Mouse (Mus musculus): ENCODE measurements around the gene Slc4a10. TPM values are rescaled to one million over a fixed set of nuclear protein-coding genes. Genes with fewer than 3 reads are reported as not detected.
"Not testable (repeated sequence)": the region's sequence is repeated elsewhere in the genome, so short reads cannot be mapped to it uniquely, and the experiment has no call there.

The Slc4a10 gene
- not detected for total RNA-seq (2021)
- long read RNA-seq, experiment 1, partial matches to known transcripts: 0 of 1 reads
- long read RNA-seq, experiment 1, other reads (novel, unspliced or antisense): 1 of 1 reads
- long read RNA-seq, experiment 2: 0 reads

- no peak for DNase-seq (ENCODE audit: low spot score in 2 of 2)
These were observed at the start of gene Slc4a10 for GRCm38 (mm10) chr2:62046421-62046845. Slc4a10 (plus strand) TSS chr2:62046462.

DNA sequence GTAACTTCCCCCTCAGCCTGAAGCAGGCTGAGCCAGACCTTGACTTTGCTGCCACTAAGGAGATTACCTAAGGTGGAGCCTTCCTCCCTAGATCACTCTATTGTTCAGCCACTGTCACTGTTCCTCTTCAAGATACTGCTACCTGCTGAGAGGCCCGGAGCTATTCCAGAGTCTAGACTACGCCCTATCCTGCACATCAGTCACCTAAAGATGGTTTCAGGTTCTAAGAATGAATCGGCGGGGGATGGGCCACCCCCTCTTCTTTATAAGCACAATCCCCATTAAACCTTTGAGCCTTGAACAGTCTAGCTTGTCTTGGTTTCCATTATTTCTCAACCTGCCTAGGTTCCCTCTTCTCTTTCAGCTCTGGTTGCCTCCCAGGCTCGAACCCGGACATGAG, 45.0 kb upstream of the Slc4a10 start:
- not testable (repeated sequence) for DNase-seq (ENCODE audit: low spot score in 2 of 2)

GRCm38 (mm10) chr2:62018209-62018608, 28.1 kb upstream of the Slc4a10 start:
- no peak for DNase-seq (ENCODE audit: low spot score in 2 of 2)

GRCm38 (mm10) chr2:62046861-62047503, 720 bp downstream of the Slc4a10 start:
- no peak for DNase-seq (ENCODE audit: low spot score in 2 of 2)

GRCm38 (mm10) chr2:62047504-62048005, 1.3 kb downstream of the Slc4a10 start:
- no peak for DNase-seq (ENCODE audit: low spot score in 2 of 2)

DNA sequence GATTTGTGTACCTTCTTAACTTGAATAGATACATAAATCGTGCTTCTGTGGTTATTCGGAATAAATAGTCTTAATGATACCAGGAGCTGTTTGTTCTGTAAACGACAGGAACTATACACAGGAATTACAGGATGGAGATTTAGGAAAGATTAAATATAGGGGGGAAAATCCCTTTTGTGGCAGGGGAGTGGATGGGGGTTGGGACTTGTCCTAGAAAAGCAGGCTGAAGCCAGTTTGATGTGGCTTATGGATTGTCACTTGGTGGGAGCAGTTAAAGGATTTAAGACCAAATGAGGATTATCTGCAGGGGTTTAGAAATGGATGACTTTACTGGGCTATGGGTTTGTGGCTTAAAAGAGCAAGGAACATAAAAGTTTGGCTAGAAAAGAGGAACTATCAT, 1.9 kb downstream of the Slc4a10 start:
- no peak for DNase-seq (ENCODE audit: low spot score in 2 of 2)

DNA sequence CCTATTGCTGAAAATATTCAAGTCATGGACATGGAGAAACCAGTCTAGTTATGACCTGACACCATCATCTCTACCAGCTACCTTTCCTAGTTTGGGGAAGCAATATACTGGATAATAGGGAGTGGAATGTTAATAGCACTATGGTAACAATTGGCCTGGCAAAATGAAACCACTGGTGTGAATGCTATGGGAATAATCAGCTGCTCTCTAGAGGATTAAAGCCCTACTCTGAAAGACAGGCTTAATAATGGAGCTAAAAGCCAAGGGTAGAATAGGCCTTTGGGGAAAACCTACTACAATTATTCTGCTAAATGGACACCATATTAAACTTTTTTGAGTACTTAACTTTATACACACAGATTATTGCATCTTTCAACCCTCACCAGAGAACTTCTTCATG, 30.2 kb downstream of the Slc4a10 start:
- no peak for DNase-seq (ENCODE audit: low spot score in 2 of 2)

DNA sequence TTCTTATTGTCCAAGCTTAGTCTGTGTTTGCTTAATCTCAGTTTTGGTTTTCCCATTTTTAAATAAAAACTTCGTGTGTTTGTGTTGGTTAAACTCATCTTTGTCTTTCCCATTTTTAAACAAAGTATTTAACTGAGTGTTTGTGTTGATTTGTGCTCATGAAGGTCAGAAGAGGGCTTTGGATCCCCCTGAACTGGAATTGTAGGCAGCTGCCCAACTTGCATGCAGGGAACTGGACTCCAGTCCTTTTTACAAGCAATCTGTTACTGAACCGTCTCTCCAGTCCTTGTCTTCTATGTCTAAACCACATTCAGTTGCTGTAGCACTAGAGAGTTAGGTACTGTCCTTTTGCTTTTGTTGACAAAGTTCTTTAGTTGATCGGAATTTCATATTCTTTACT, 41.3 kb downstream of the Slc4a10 start:
- DNase-seq (ENCODE audit: low spot score in 2 of 2): no peak

- no peak for DNase-seq (ENCODE audit: low spot score in 2 of 2)
These were observed 42.5 kb downstream of the Slc4a10 start for GRCm38 (mm10) chr2:62088715-62089114.

DNA sequence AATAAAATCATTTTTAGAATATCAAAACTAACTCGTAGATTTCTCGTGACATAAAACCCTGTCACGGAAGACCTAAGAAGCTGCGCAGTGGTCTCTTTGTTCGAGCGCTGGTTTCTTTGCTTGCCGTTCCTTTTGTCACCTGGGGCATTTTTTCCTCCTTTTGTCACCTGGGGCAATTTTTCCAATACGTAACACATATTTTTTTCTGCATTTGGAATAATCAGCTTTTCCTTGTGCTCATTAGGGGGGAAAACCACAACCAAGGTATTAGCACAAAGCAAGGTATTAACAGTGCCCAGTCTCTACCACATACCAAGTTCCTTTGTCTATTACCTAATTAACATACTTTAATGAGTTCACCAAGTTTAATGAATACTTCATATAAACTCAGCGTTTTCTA, 42.9 kb downstream of the Slc4a10 start:
- no peak for DNase-seq (ENCODE audit: low spot score in 2 of 2)

- no peak for DNase-seq (ENCODE audit: low spot score in 2 of 2)
These were observed 54.3 kb downstream of the Slc4a10 start for GRCm38 (mm10) chr2:62100526-62100925.

DNA sequence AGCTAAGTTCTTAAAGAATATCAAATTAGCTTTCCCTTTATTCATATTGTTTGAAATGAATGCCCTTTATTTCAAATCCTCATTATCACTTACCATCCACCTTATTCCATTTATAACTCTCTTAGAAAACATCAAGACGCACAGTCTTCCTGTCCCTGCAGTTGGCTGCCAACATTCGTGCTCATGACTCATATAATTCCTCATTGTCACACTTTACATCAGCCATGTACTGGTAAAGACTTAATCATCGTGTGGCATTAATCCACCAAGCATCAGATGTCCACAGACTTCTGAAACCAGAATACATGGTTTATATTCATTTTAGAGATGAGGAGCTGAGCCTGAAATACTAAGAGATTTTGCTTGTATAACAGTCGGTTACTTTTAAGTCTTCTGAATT, 69.1 kb downstream of the Slc4a10 start:
- no peak for DNase-seq (ENCODE audit: low spot score in 2 of 2)

DNA sequence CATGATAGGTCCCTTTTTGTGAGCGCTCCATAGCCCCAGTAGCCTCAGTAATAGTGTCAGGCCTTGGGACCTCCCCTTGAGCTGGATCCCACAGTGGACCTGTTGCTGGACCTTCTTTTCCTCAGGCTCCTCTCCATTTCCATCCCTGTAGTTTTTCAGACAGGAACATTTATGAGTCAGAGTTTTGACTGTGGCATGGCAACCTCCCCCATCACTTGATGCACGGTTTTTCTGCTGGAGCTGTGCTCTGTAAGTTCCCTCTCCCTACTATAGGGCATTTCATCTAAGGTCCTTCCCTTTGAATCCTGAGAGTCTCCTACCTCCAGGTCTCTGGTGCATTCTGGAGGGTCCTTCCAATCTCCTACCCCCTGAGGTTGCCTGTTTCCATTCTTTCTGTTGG, 83.7 kb downstream of the Slc4a10 start:
- DNase-seq (ENCODE audit: low spot score in 2 of 2): no peak

DNA sequence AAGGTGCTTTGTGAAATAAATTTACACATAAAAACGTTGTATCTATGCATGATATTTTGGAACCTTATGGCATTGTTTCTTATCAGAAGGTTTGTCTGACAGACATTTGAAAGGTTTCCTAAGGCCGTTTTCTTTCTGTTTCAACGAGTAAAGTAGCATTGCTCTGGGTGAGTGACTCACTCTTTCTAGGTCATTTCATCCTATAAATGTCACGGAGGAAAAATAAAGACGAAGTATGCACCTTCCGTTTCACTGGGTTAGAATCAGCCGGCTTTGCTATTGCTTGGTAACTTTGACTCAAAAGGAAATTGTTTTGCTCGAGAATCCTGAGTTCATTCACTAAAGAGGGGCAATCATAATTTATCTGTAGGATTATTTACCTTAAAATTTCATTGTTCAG, 88.6 kb downstream of the Slc4a10 start:
- no peak for DNase-seq (ENCODE audit: low spot score in 2 of 2)

DNA sequence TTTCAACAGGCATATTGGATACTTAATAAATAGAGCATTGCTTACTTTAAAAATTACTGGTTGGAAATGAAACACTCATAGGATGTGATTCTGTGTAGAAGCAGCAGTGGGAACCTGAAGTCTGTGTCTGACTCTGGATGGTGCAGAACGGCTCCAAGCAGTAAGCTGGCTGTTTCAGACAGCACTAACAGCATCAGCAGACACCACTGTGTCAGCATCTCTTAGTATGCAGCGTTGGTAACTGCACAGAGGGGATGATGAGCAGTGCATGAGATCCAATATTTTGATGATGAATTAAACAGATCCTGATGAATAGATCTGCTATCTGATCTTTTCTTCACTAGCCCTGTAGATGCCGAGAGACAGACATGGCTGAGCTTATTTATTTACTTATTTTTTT, 101.4 kb downstream of the Slc4a10 start:
- no peak for DNase-seq (ENCODE audit: low spot score in 2 of 2)

DNA sequence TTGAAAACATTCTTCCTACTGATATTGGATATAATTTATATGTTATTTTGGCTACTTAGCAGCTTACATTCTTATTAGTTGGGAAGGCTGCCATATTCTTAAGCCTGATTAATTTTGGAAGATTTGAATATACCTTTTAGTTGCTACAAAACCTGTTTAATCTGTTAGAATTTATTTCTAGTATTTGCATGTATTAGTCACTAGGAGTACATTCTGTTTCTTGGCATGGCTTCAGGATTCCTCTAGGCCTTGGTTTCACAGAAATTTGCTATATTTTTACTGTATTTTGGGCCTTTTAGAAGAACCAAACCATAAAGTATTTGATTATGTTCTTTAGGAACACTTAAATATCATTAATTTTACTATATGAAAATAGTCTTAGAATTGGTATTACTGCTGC, 103.2 kb downstream of the Slc4a10 start:
- no peak for DNase-seq (ENCODE audit: low spot score in 2 of 2)

- no peak for DNase-seq (ENCODE audit: low spot score in 2 of 2)
These were observed 104.6 kb downstream of the Slc4a10 start for GRCm38 (mm10) chr2:62150830-62151229.

DNA sequence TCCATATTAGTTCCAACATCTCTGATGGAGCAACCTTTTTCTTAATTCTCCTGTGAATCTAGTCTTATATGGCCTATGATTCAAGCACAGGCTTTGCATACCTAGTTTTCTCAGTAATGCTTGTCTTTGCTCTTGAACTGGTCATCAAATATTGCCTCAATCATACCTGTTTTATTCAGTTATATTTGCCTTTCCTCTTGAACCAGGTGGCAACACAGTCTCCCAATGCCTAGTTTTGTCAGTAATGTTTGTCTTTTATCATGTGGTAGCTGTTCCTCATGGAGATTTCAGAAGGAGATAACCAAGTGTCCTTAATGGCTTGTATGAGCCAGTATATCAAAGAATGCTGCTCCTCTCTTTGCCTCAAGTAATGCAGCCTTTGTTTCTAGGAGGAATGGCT, 163.8 kb downstream of the Slc4a10 start:
- DNase-seq (ENCODE audit: low spot score in 2 of 2): no peak

GRCm38 (mm10) chr2:62211106-62211505, 164.8 kb downstream of the Slc4a10 start:
- no peak for DNase-seq (ENCODE audit: low spot score in 2 of 2)

DNA sequence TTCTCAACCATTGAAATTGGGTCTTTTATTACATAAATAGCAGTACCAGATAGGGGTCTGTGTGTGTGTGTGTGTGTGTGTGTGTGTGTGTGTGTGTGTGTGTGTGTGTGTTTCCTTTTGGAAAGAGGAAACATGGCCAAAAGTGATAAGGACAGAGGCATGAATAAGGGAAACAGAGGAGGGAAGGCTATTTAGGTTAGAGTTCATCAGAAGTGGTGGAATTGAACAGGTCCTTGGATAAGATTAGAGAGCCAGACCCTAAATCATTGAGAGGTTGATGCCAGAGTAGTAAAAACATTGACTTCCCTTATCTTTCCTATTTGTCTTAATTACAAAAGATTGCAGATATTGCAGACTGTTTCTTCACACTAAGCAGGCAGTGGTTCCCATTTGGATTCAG, 181.3 kb downstream of the Slc4a10 start:
- no peak for DNase-seq (ENCODE audit: low spot score in 2 of 2)

GRCm38 (mm10) chr2:62231271-62231670, 185.0 kb downstream of the Slc4a10 start:
- DNase-seq (ENCODE audit: low spot score in 2 of 2): no peak

DNA sequence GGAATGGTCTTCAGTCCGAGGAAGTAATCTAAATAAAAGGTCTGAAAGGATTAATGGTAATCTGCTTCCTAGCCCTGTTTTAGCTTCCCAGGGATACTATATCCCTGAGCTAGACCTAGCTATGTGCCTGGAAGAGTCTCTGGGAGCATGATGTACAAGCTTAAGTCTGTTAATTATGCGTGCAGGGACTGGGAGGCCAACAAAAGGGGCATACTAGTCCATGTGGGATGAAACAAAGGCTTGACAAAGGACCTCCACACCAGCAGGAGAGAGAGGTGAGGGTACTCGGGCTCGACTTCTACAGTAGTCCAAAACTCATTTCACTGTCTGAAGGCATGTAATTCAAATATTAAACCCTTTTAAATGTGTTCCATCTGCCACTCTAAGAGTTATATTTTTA, 197.9 kb downstream of the Slc4a10 start:
- DNase-seq (ENCODE audit: low spot score in 2 of 2): no peak

- no peak for DNase-seq (ENCODE audit: low spot score in 2 of 2)
These were observed 222.2 kb downstream of the Slc4a10 start for GRCm38 (mm10) chr2:62268467-62268866.

Measured in gastrocnemius, postnatal 4 days (tissue).